Mouse (Mus musculus) spleen, postnatal 0 days (tissue): ENCODE data around the gene Bnc2. TPM values are rescaled to one million over a fixed set of nuclear protein-coding genes. Genes with fewer than 3 reads are reported as not detected.

Source experiments
- polyA plus RNA-seq: library from polyadenylated mRNA; unstranded; fragments of >200 nt; fragmentation: Nextera tagmentation; extraction: Ambion mirVana; gene quantifications from 2 replicates; pipeline ENCODE4 v1.2.1, GENCODE M21; 2015

The Bnc2 gene
- 1.7 and 1.8 TPM in 2 replicates for polyA plus RNA-seq

GRCm38 (mm10) chr4:84675171-84675973 lies at the start of gene Bnc2:
Gene Bnc2, minus strand, starts transcription at chr4:84675275.

Other genes starting within 250 kb of the Bnc2 start
- 5.7 and 7.2 TPM in 2 replicates for gene Cntln, start 209.0 kb upstream of the Bnc2 start, polyA plus RNA-seq